Mouse (Mus musculus) forebrain, embryonic 14.5 days (tissue): ENCODE data around the gene Defb13. TPM values are rescaled to one million over a fixed set of nuclear protein-coding genes. Genes with fewer than 3 reads are reported as not detected.

Source experiments
- polyA plus RNA-seq: library from polyadenylated mRNA; unstranded; fragments of >200 nt; fragmentation: Nextera tagmentation; extraction: Ambion mirVana; gene quantifications from 2 replicates; pipeline ENCODE4 v1.2.1, GENCODE M21; 2014

Gene Defb13
- polyA plus RNA-seq, 1 experiment from 2014 or later = not detected

Other genes with a start within 250 kb of the Defb13 start
- gene AY761184, start 243.1 kb upstream of the Defb13 start, polyA plus RNA-seq = not detected in 2 replicates
- gene Defa24, start 212.3 kb upstream of the Defb13 start, polyA plus RNA-seq = not detected in 2 replicates
- gene Defb50, start 123.2 kb upstream of the Defb13 start, polyA plus RNA-seq = not detected in 2 replicates
- gene Defb2, start 106.8 kb upstream of the Defb13 start, polyA plus RNA-seq = not detected in 2 replicates
- gene Defb10, start 87.9 kb upstream of the Defb13 start, polyA plus RNA-seq = not detected in 2 replicates
- not detected in 2 replicates for gene Defb9, start 61.3 kb upstream of the Defb13 start, polyA plus RNA-seq
- 9.5 and 13.5 TPM in 2 replicates for gene Defb11, start 40.4 kb upstream of the Defb13 start, polyA plus RNA-seq
- gene Defb15, start 14.1 kb upstream of the Defb13 start, polyA plus RNA-seq = not detected in 2 replicates
- gene Defb35, start 8.4 kb upstream of the Defb13 start, polyA plus RNA-seq = not detected in 2 replicates
- gene Fam90a1a, start 12.0 kb downstream of the Defb13 start, polyA plus RNA-seq = not detected in 2 replicates
- not detected in 2 replicates for gene Ccdc70, start 23.0 kb downstream of the Defb13 start, polyA plus RNA-seq
- 1.2 TPM in 2 replicates for gene Atp7b, start 113.5 kb downstream of the Defb13 start, polyA plus RNA-seq
- 16.7 and 19.1 TPM in 2 replicates for gene Alg11, start 114.0 kb downstream of the Defb13 start, polyA plus RNA-seq
- 0.54 and 0.65 TPM in 2 replicates for gene Nek5, start 178.3 kb downstream of the Defb13 start, polyA plus RNA-seq
- 7.5 and 7.9 TPM in 2 replicates for gene Nek3, start 219.7 kb downstream of the Defb13 start, polyA plus RNA-seq
- gene Ckap2, start 239.1 kb downstream of the Defb13 start, polyA plus RNA-seq = 32.0 and 39.1 TPM in 2 replicates
- 29.1 and 32.8 TPM in 2 replicates for gene Vps36, start 246.0 kb downstream of the Defb13 start, polyA plus RNA-seq